ENCODE assay signal across 7 mouse cellular contexts in the genomic region with DNA sequence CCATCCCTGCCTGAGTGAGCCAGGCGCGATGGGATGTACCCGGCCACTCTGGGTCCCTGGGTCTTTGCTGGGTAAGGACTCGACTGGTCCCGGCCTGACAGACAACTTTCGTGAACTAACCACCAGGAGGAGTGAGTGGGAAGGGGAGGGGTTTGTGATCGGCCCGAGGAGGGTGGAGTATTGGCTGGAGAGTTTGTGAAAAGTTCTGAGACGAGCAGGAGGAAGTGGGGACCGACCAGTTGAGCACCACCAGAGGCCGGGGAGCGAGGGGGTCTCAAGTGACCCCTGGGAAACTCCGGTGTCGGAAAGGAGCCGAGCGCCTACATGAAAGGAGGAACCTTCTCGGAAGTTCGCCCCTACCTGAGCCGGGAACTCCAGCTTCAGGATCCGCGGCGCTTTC. TPM values are rescaled to one million over a fixed set of nuclear protein-coding genes. Genes with fewer than 3 reads are reported as not detected.
DNase-seq lines count a peak whose midpoint lies in the region; ATAC-seq lines count a peak whose summit lies in the region.

A gene (plus strand): TSS at position 196 of the 400 bp plus-strand sequence.

- H3K9me3 ChIP-seq in limb, embryonic 11.5 days (ENCODE audit: control insufficient read depth, low read length) = no peaks in the 10 kb centered on the region
- H3K9me3 ChIP-seq in midbrain, embryonic 13.5 days = no peaks in the 10 kb centered on the region

- peaks cover 4% of the 10 kb centered on the region; the same call in 1 of the 2 replicates for H3K36me3 ChIP-seq in limb, embryonic 11.5 days (ENCODE audit: control insufficient read depth, insufficient read depth, low read length)
- peaks cover 21% of the 10 kb centered on the region for H3K36me3 ChIP-seq in midbrain, embryonic 13.5 days

- peak; percentile 89 for DNase-seq in adipocyte (ENCODE audit: low spot score)
- peak; percentile 42 to 60 for DNase-seq in cerebellum, postnatal 4 days (ENCODE audit: low spot score in 2 of 2)
- DNase-seq in gastrocnemius, adult 8-10 months (ENCODE audit: low spot score in 2 of 2) = peak; percentile 54 to 58
- peak; percentile 93 for DNase-seq in induced T-regulatory cell, adult 2 months (ENCODE audit: low read depth)
- DNase-seq in limb, embryonic 11.5 days (ENCODE audit: low spot score) = peak; percentile 87
- peak; percentile 77 for DNase-seq in spleen, adult 18-20 months

- peak within 1 kb of the TSS; percentile 65 for H3K27ac ChIP-seq in limb, embryonic 11.5 days (replicated peaks; ENCODE audit: low read depth, low read length)
- H3K27ac ChIP-seq in midbrain, embryonic 13.5 days = peak within 1 kb of the TSS; percentile 91

- ATAC-seq in limb, embryonic 11.5 days (ENCODE audit: insufficient number of reproducible peaks, low FRiP score, low TSS enrichment, low read depth) = peak; percentile 85
- peak; percentile 74 for ATAC-seq in midbrain, embryonic 13.5 days

- H3K4me2 ChIP-seq in limb, embryonic 11.5 days (ENCODE audit: low read depth, severe bottlenecking) = peak within 1 kb of the TSS; percentile 81
- H3K4me2 ChIP-seq in midbrain, embryonic 13.5 days (replicated peaks) = peak within 1 kb of the TSS; percentile 76

- H3K27me3 ChIP-seq in limb, embryonic 11.5 days (ENCODE audit: control insufficient read depth, insufficient read depth, low read length) = no peaks in the 10 kb centered on the region
- no peaks in the 10 kb centered on the region for H3K27me3 ChIP-seq in midbrain, embryonic 13.5 days

- peaks cover 4% of the 10 kb centered on the region; the same call in 1 of the 2 replicates for H3K4me1 ChIP-seq in limb, embryonic 11.5 days (ENCODE audit: control insufficient read depth, insufficient read depth, low read length)
- peaks cover 42% of the 10 kb centered on the region for H3K4me1 ChIP-seq in midbrain, embryonic 13.5 days (replicated peaks)

- WGBS in limb, embryonic 11.5 days = under 1% methylated on average over 22 of the region's 22 CpGs
- 0% methylated on average over 22 of the region's 22 CpGs for WGBS in midbrain, embryonic 13.5 days

- peak within 1 kb of the TSS; percentile 98 for H3K4me3 ChIP-seq in limb, embryonic 11.5 days (ENCODE audit: low read depth, low read length)
- H3K4me3 ChIP-seq in midbrain, embryonic 13.5 days (replicated peaks) = peak within 1 kb of the TSS; percentile 76

- H3K9ac ChIP-seq in limb, embryonic 11.5 days (ENCODE audit: low read length) = peak within 1 kb of the TSS; percentile 93
- peak within 1 kb of the TSS; percentile 84 for H3K9ac ChIP-seq in midbrain, embryonic 13.5 days (replicated peaks)

RNA-seq across cellular contexts. Expression of the gene that starts here (rescaled TPM):
- 1 to 10 TPM in 2 of 4 experiments, under 1 TPM in 2; 0.80 to 1.3 (median 1.1) TPM for total RNA-seq in gastrocnemius, adult 8-10 months (2022)
- polyA plus RNA-seq in limb, embryonic 11.5 days (2014; fragmentation: Nextera tagmentation; extraction: Ambion mirVana) = 5.8 and 8.0 TPM in 2 replicates
- polyA plus RNA-seq in midbrain, embryonic 13.5 days (2015; fragmentation: Nextera tagmentation; extraction: Ambion mirVana) = 3.4 TPM in 2 replicates

Comparison
In these comparisons a context has a peak if more than half of its experiments do, and no peak if none do; other contexts are left out.
1. Peak in every context shown above with its lines: DNase-seq, ATAC-seq, H3K4me3 ChIP-seq and H3K27ac ChIP-seq.